Mouse (Mus musculus) midbrain, embryonic 16.5 days (tissue): ENCODE measurements around the gene Megf11. TPM values are rescaled to one million over a fixed set of nuclear protein-coding genes. Genes with fewer than 3 reads are reported as not detected.
"Not testable (repeated sequence)": the region's sequence is repeated elsewhere in the genome, so short reads cannot be mapped to it uniquely, and the experiment has no call there.

Experiments
- ATAC-seq: fragments of 200-750 bp; cut with Nextera tagmentation; 2 replicates; pipeline ENCODE4 v1.8.0; 2017; ENCODE audit warnings: moderate TSS enrichment
- H3K27ac ChIP-seq: fragments of 300-500 bp; sonication (generic); 2 replicates; pipeline ENCODE4 v1.5.1; 2014; ENCODE audit warnings: mild to moderate bottlenecking, low read length, mixed read lengths
- H3K27me3 ChIP-seq: fragments of 300-500 bp; sonication (generic); 2 replicates; pipeline ENCODE4 v1.6.1; 2014; ENCODE audit warnings: low read depth, low read length, mixed read lengths; ENCODE audit not compliant: control insufficient read depth, insufficient read depth
- H3K36me3 ChIP-seq: fragments of 300-500 bp; sonication (generic); 2 replicates; pipeline ENCODE4 v1.6.1; 2014; ENCODE audit warnings: mild to moderate bottlenecking, low read length, moderate library complexity, mixed read lengths; ENCODE audit not compliant: control insufficient read depth, insufficient read depth
- H3K4me1 ChIP-seq: fragments of 300-500 bp; sonication (generic); 2 replicates; pipeline ENCODE4 v1.6.1; 2014; ENCODE audit warnings: mild to moderate bottlenecking, low read length, mixed read lengths; ENCODE audit not compliant: control insufficient read depth, insufficient read depth
- H3K4me2 ChIP-seq: fragments of 300-500 bp; sonication (generic); 2 replicates; pipeline ENCODE4 v1.6.1; 2014; ENCODE audit warnings: mild to moderate bottlenecking, low read length, mixed read lengths
- H3K4me3 ChIP-seq: fragments of 300-500 bp; sonication (generic); 2 replicates; pipeline ENCODE4 v1.5.1; 2014; ENCODE audit warnings: low read depth, mild to moderate bottlenecking, low read length, moderate library complexity, mixed read lengths
- H3K9ac ChIP-seq: fragments of 300-500 bp; sonication (generic); 2 replicates; pipeline ENCODE4 v1.6.1; 2014; ENCODE audit warnings: low read depth, low read length, mixed read lengths
- H3K9me3 ChIP-seq: fragments of 300-500 bp; sonication (generic); replicated peaks from 2 replicates; pipeline ENCODE4 v1.6.1; 2014; ENCODE audit warnings: mild to moderate bottlenecking, low read length, mixed read lengths; ENCODE audit not compliant: control insufficient read depth, poor library complexity, severe bottlenecking
- WGBS: fragments of 180-500 bp; shearing (Covaris S2); extraction: QIAGEN DNeasy Blood & Tissue Kit; methylation state at CpG from one replicate; pipeline ENCODE4 v1.1.7; 2014; 5-methylcytosine and 5-hydroxymethylcytosine counted together
- polyA plus RNA-seq: library from polyadenylated mRNA; unstranded; fragments of >200 nt; fragmentation: Nextera tagmentation; extraction: Ambion mirVana; gene quantifications from 2 replicates; pipeline ENCODE4 v1.2.1, GENCODE M21; 2015

Megf11 gene
- polyA plus RNA-seq, 1 experiment from 2014 or later: 20.5 TPM

GRCm38 (mm10) chr9:64671341-64672319 lies 286.2 kb downstream of the Megf11 start:
- not testable (repeated sequence) for H3K9ac ChIP-seq, H3K4me2 ChIP-seq, H3K4me3 ChIP-seq, H3K36me3 ChIP-seq, H3K27ac ChIP-seq, H3K27me3 ChIP-seq, H3K9me3 ChIP-seq, ATAC-seq, H3K4me1 ChIP-seq
- 43% methylated on average over 7 of the region's 11 CpGs for WGBS

GRCm38 (mm10) chr9:64687122-64688014 lies 301.9 kb downstream of the Megf11 start:
- H3K36me3 ChIP-seq: no peaks in the 10 kb centered on the region
- no peaks in the 10 kb centered on the region for H3K27me3 ChIP-seq
- no peak overlapping the region for H3K4me3 ChIP-seq
- WGBS: 64% methylated on average over 13 of the region's 13 CpGs
- H3K9me3 ChIP-seq: no peaks in the 10 kb centered on the region
- H3K9ac ChIP-seq: no peak overlapping the region
- no peak for ATAC-seq
- H3K4me2 ChIP-seq: no peak overlapping the region
- peaks cover 3% of the 10 kb centered on the region; the same call in 1 of the 2 replicates for H3K4me1 ChIP-seq
- no peak overlapping the region for H3K27ac ChIP-seq

DNA sequence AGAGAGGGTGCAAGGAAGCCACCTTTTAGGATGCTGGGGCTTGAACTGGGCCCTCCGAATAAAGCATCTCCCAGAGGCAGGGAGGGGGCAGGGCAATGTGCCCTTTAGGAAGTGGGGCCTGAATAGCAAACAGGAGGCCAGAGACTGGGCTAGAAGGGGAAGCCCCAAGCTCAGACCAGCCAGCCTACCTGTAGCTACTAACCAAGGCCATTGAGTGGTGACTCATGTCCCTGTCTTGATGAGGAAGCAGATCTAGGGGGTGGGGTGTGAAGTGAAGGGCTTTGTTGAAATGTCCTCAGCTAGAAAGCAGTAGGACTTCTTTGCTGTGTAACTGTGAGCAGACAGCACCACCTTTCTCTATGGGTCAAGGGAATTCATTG lies 302.6 kb downstream of the Megf11 start:
- Histone ChIP-seq H3K9me3 (no peaks in the 10 kb centered on the region), H3K4me1 (peaks cover 3% of the 10 kb centered on the region; the same call in 1 of the 2 replicates), H3K4me3 (no peak overlapping the region), H3K4me2 (no peak overlapping the region), H3K27me3 (no peaks in the 10 kb centered on the region), H3K9ac (no peak overlapping the region), H3K36me3 (no peaks in the 10 kb centered on the region), H3K27ac (no peak overlapping the region)
- WGBS: 57% methylated on average over 1 of the region's 1 CpGs
- ATAC-seq: no peak

DNA sequence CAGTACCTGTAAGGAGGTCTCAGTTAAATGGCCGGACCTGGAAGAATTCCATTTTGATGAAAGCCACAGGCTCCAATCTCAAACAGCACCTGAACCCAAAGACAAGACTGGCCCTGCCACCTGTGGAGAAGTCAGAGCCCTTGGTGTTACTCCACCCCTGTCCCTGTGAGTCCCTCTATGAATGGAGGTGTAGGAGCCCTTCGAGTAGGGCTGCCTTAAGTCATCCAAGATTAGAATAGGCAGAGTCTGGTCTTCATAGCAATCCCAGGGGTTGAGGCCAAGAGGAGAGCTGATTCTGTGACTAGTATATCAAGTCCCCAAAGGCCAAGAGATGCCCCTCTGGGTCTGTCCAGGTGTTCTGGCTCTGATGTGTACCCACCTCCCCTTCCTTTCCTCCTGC lies 305.3 kb downstream of the Megf11 start:
- no peak for ATAC-seq
- Histone ChIP-seq H3K4me1 (no peaks in the 10 kb centered on the region; the same call in 1 of the 2 replicates), H3K9me3 (no peaks in the 10 kb centered on the region), H3K4me2 (no peak overlapping the region), H3K27ac (no peak overlapping the region), H3K27me3 (no peaks in the 10 kb centered on the region), H3K36me3 (peaks cover 7% of the 10 kb centered on the region; the same call in 1 of the 2 replicates), H3K9ac (no peak overlapping the region), H3K4me3 (no peak overlapping the region)
- 96% methylated on average over 2 of the region's 2 CpGs for WGBS

DNA sequence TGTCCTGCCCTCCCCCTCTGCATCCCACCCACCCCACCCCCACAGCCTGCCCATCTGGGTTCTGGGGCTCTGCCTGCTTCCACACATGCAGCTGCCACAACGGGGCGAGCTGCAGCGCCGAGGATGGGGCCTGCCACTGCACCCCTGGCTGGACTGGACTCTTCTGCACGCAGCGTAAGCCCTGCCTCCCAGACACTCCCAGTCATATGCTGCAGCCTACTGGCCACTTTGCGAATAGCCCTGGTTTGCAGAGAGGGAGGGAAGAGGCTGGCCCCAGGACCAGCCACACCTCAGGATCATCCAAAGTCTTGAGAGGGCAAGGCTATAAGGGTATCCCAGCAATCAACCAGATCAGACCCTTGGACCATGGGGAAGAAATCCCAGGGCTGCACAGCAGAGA lies 305.8 kb downstream of the Megf11 start:
- H3K4me2 ChIP-seq: no peak overlapping the region
- WGBS: 4% methylated on average over 7 of the region's 7 CpGs
- no peaks in the 10 kb centered on the region; the same call in 1 of the 2 replicates for H3K4me1 ChIP-seq
- H3K27ac ChIP-seq: no peak overlapping the region
- H3K9ac ChIP-seq: no peak overlapping the region
- no peaks in the 10 kb centered on the region for H3K27me3 ChIP-seq
- no peaks in the 10 kb centered on the region for H3K9me3 ChIP-seq
- H3K36me3 ChIP-seq: peaks cover 7% of the 10 kb centered on the region; the same call in 1 of the 2 replicates
- H3K4me3 ChIP-seq: no peak overlapping the region
- ATAC-seq: peak; percentile 81

DNA sequence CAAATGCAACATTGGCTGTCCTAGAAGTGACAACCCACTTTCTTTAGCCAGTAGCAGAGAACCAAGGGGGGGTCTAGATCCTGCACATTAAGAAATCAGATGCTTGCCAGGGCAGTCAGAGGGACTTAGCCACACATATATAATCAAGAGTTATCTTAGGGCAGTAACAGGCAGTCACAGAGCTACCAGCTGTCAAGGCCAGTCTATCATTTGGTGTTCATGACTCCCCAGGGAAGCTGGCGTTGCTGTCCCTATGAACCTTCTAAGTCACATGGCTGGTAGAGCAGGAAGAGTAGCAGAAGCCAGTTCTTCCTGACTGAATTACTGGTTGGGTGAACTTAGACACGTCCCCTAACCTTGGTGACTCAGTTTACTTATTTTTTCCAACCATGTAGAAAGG lies 307.7 kb downstream of the Megf11 start:
- 74% methylated on average over 2 of the region's 2 CpGs for WGBS
- Histone ChIP-seq H3K27me3 (no peaks in the 10 kb centered on the region), H3K4me1 (no peaks in the 10 kb centered on the region; the same call in 1 of the 2 replicates), H3K9ac (no peak overlapping the region), H3K9me3 (no peaks in the 10 kb centered on the region), H3K4me3 (no peak overlapping the region), H3K27ac (no peak overlapping the region), H3K36me3 (peaks cover 7% of the 10 kb centered on the region; the same call in 1 of the 2 replicates), H3K4me2 (no peak overlapping the region)
- no peak for ATAC-seq

- 94% methylated on average over 1 of the region's 1 CpGs for WGBS
- no peak overlapping the region for H3K9ac ChIP-seq
- H3K4me2 ChIP-seq: no peak overlapping the region
- H3K27me3 ChIP-seq: no peaks in the 10 kb centered on the region
- no peak for ATAC-seq
- H3K27ac ChIP-seq: no peak overlapping the region
- peaks cover 7% of the 10 kb centered on the region; the same call in 1 of the 2 replicates for H3K36me3 ChIP-seq
- H3K9me3 ChIP-seq: no peaks in the 10 kb centered on the region
- H3K4me1 ChIP-seq: no peaks in the 10 kb centered on the region; the same call in 1 of the 2 replicates
- H3K4me3 ChIP-seq: no peak overlapping the region
Measured at GRCm38 (mm10) chr9:64695266-64695665, 309.8 kb downstream of the Megf11 start.

DNA sequence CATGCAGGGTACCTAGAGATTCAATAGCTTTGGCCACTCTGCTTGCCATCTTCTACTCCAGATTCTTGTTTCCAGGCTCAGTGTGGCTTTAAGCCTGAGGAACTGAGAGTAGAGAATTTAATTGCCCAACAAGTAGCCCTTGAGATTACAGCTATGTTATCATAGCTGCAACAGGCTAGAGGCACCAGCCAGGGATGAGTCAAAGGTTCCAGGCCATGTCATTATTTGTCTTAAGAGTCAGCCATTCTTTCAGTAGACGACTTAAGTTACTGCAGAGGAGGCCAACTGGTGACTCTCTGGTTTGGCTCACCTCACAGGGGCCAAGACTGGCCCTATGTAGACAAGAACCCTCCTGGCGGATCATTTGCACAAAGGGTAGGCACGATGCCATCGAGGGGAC lies 311.0 kb downstream of the Megf11 start:
- H3K4me3 ChIP-seq: no peak overlapping the region
- 90% methylated on average over 4 of the region's 4 CpGs for WGBS
- H3K27ac ChIP-seq: no peak overlapping the region
- no peak overlapping the region for H3K9ac ChIP-seq
- H3K36me3 ChIP-seq: peaks cover 7% of the 10 kb centered on the region; the same call in 1 of the 2 replicates
- no peak overlapping the region for H3K4me2 ChIP-seq
- H3K27me3 ChIP-seq: no peaks in the 10 kb centered on the region
- H3K4me1 ChIP-seq: no peaks in the 10 kb centered on the region; the same call in 1 of the 2 replicates
- no peak for ATAC-seq
- H3K9me3 ChIP-seq: no peaks in the 10 kb centered on the region
